Mouse (Mus musculus): ENCODE data around the gene Tns4.

- TF ChIP-seq CHD2 (IDR thresholded peaks at IDR 0.05; ENCODE audit: low read depth, low read length) (no peak), HCFC1 (IDR thresholded peaks at IDR 0.05; ENCODE audit: borderline replicate concordance, insufficient read depth, low read length) (no peak), ZNF384 (IDR thresholded peaks at IDR 0.05; ENCODE audit: low read depth, low read length) (no peak), MAFK (IDR thresholded peaks at IDR 0.05; ENCODE audit: insufficient read depth, low read depth, low read length) (no peak), ZC3H11A (IDR thresholded peaks at IDR 0.05; ENCODE audit: borderline replicate concordance, low read depth, low read length) (no peak)
Measured at GRCm38 (mm10) chr11:99067591-99067990, 21.5 kb downstream of the Tns4 start.

All from ES-E14 (cell line).